Mouse (Mus musculus) kidney, postnatal 0 days (tissue): ENCODE results near the gene Cnksr1. TPM values are rescaled to one million over a fixed set of nuclear protein-coding genes. Genes with fewer than 3 reads are reported as not detected.

ENCODE experiments used
- ATAC-seq: fragments of 200-750 bp; cut with Nextera tagmentation; replicated peaks from 2 replicates; pipeline ENCODE4 v1.8.0; 2017; ENCODE audit warnings: low read depth, moderate number of reproducible peaks, moderate TSS enrichment, moderate library complexity; ENCODE audit not compliant: low FRiP score
- DNase-seq: peaks from one replicate; pipeline ENCODE4 v3.0.0-alpha.2; 2016; ENCODE audit warnings: low spot score
- H3K27ac ChIP-seq: fragments of 300-500 bp; sonication (generic); 2 replicates; pipeline ENCODE4 v1.5.1; 2014; ENCODE audit warnings: mild to moderate bottlenecking
- H3K27me3 ChIP-seq: fragments of 300-500 bp; sonication (generic); 2 replicates; pipeline ENCODE4 v1.6.1; 2014; ENCODE audit warnings: low read length, mixed read lengths; ENCODE audit not compliant: insufficient read depth
- H3K36me3 ChIP-seq: fragments of 300-500 bp; sonication (generic); 2 replicates; pipeline ENCODE4 v1.6.1; 2014; ENCODE audit warnings: low read length, mixed read lengths; ENCODE audit not compliant: insufficient read depth
- H3K4me1 ChIP-seq: fragments of 300-500 bp; sonication (generic); replicated peaks from 2 replicates; pipeline ENCODE4 v1.6.1; 2014; ENCODE audit warnings: antibody characterized with exemption, low read length, mixed read lengths; ENCODE audit not compliant: insufficient read depth
- H3K4me2 ChIP-seq: fragments of 300-500 bp; sonication (generic); 2 replicates; pipeline ENCODE4 v1.6.1; 2014; ENCODE audit warnings: mild to moderate bottlenecking, low read length, moderate library complexity, mixed read lengths
- H3K4me3 ChIP-seq: fragments of 300-500 bp; sonication (generic); replicated peaks from 2 replicates; pipeline ENCODE4 v1.5.1; 2014; ENCODE audit warnings: low read depth, low read length
- H3K9ac ChIP-seq: fragments of 300-500 bp; sonication (generic); 2 replicates; pipeline ENCODE4 v1.6.1; 2014; ENCODE audit warnings: low read depth, low read length
- H3K9me3 ChIP-seq: fragments of 300-500 bp; sonication (generic); replicated peaks from 2 replicates; pipeline ENCODE4 v1.6.1; 2016; ENCODE audit warnings: low read length, inconsistent platforms, mixed read lengths
- CTCF ChIP-seq: IDR thresholded peaks from 2 replicates; pipeline ENCODE4 v1.5.1; 2016; ENCODE audit warnings: antibody characterized with exemption, low read depth, mild to moderate bottlenecking, moderate library complexity
- WGBS: fragments of 180-500 bp; shearing (Covaris S2); extraction: QIAGEN DNeasy Blood & Tissue Kit; methylation state at CpG from one replicate; pipeline ENCODE4 v1.1.7; 2014; 5-methylcytosine and 5-hydroxymethylcytosine counted together
- polyA plus RNA-seq: library from polyadenylated mRNA; unstranded; fragments of >200 nt; fragmentation: Nextera tagmentation; extraction: Ambion mirVana; gene quantifications from 2 replicates; pipeline ENCODE4 v1.2.1, GENCODE M21; 2015

The Cnksr1 gene
- polyA plus RNA-seq, 1 experiment from 2014 or later: 9.2 TPM

GRCm38 (mm10) chr4:134185569-134185968 is 52.6 kb downstream of the Cnksr1 start:
- no peaks in the 10 kb centered on the region for H3K36me3 ChIP-seq
- H3K4me3 ChIP-seq: 0 out of 2 replicates have a peak overlapping the region, but pooled peaks have one; percentile 51
- ATAC-seq (no peak), DNase-seq (no peak)
- no peak for TF ChIP-seq CTCF
- 62% methylated on average over 3 of the region's 3 CpGs for WGBS
- H3K27ac ChIP-seq: no peak overlapping the region
- no peaks in the 10 kb centered on the region for H3K9me3 ChIP-seq
- no peaks in the 10 kb centered on the region for H3K4me1 ChIP-seq
- H3K4me2 ChIP-seq: peak overlapping the region; percentile 65
- no peaks in the 10 kb centered on the region for H3K27me3 ChIP-seq
- no peak overlapping the region for H3K9ac ChIP-seq

GRCm38 (mm10) chr4:134183711-134184110 is 54.5 kb downstream of the Cnksr1 start:
- WGBS: 81% methylated on average over 3 of the region's 3 CpGs
- Histone ChIP-seq H3K27ac (no peak overlapping the region), H3K36me3 (no peaks in the 10 kb centered on the region), H3K27me3 (no peaks in the 10 kb centered on the region), H3K9ac (no peak overlapping the region), H3K4me3 (no peak overlapping the region), H3K4me2 (no peak overlapping the region), H3K9me3 (no peaks in the 10 kb centered on the region), H3K4me1 (no peaks in the 10 kb centered on the region)
- TF ChIP-seq CTCF: no peak
- DNase-seq (no peak), ATAC-seq (no peak)

- H3K36me3 ChIP-seq: no peaks in the 10 kb centered on the region
- ATAC-seq (no peak), DNase-seq (no peak)
- no peak overlapping the region for H3K4me2 ChIP-seq
- H3K27me3 ChIP-seq: no peaks in the 10 kb centered on the region
- no peak for TF ChIP-seq CTCF
- no peak overlapping the region for H3K4me3 ChIP-seq
- H3K9ac ChIP-seq: no peak overlapping the region
- no peak overlapping the region for H3K27ac ChIP-seq
- no peaks in the 10 kb centered on the region for H3K4me1 ChIP-seq
- no peaks in the 10 kb centered on the region for H3K9me3 ChIP-seq
Measured at GRCm38 (mm10) chr4:134181825-134182224, 56.4 kb downstream of the Cnksr1 start.

GRCm38 (mm10) chr4:134181112-134181511 is 57.1 kb downstream of the Cnksr1 start:
- H3K4me3 ChIP-seq: no peak overlapping the region
- no peaks in the 10 kb centered on the region for H3K4me1 ChIP-seq
- H3K9ac ChIP-seq: no peak overlapping the region
- no peaks in the 10 kb centered on the region for H3K27me3 ChIP-seq
- no peak for TF ChIP-seq CTCF
- no peaks in the 10 kb centered on the region for H3K36me3 ChIP-seq
- H3K27ac ChIP-seq: no peak overlapping the region
- ATAC-seq (0 out of 2 replicates have a peak, but pooled peaks have one; percentile 5), DNase-seq (no peak)
- H3K4me2 ChIP-seq: no peak overlapping the region
- WGBS: 95% methylated on average over 1 of the region's 1 CpGs
- H3K9me3 ChIP-seq: no peaks in the 10 kb centered on the region

Other genes with a start within 250 kb of the Cnksr1 start
- 35.3 and 36.9 TPM in 2 replicates for gene Dhdds, start 237.5 kb downstream of the Cnksr1 start, polyA plus RNA-seq
- gene Lin28a, start 219.6 kb downstream of the Cnksr1 start, polyA plus RNA-seq: 0.04 TPM in 1 of 2 replicates, not detected in the other
- gene Zfp683, start 184.6 kb downstream of the Cnksr1 start, polyA plus RNA-seq: not detected in 2 replicates
- 2.8 and 6.1 TPM in 2 replicates for gene Crybg2, start 177.6 kb downstream of the Cnksr1 start, polyA plus RNA-seq
- 14.7 and 18.9 TPM in 2 replicates for gene Cd52, start 143.3 kb downstream of the Cnksr1 start, polyA plus RNA-seq
- 7.6 and 7.8 TPM in 2 replicates for gene Ubxn11, start 135.8 kb downstream of the Cnksr1 start, polyA plus RNA-seq
- 452 and 455 TPM in 2 replicates for gene Sh3bgrl3, start 109.6 kb downstream of the Cnksr1 start, polyA plus RNA-seq
- 168 and 176 TPM in 2 replicates for gene Cep85, start 51.3 kb downstream of the Cnksr1 start, polyA plus RNA-seq
- 0.20 and 0.22 TPM in 2 replicates for gene Gm7534, start 35.4 kb downstream of the Cnksr1 start, polyA plus RNA-seq
- gene Catsper4, start 11.0 kb downstream of the Cnksr1 start, polyA plus RNA-seq: 0.41 and 0.42 TPM in 2 replicates
- gene E130218I03Rik, start 5.3 kb upstream of the Cnksr1 start, polyA plus RNA-seq: 0.08 and 0.29 TPM in 2 replicates
- 14.0 and 16.3 TPM in 2 replicates for gene Zfp593, start 7.2 kb upstream of the Cnksr1 start, polyA plus RNA-seq
- gene Gm30191, start 8.5 kb upstream of the Cnksr1 start, polyA plus RNA-seq: not detected in 2 replicates
- gene Grrp1, start 15.7 kb upstream of the Cnksr1 start, polyA plus RNA-seq: 10.8 and 12.3 TPM in 2 replicates
- 12.5 and 14.1 TPM in 2 replicates for gene Pdik1l, start 49.5 kb upstream of the Cnksr1 start, polyA plus RNA-seq
- gene Trim63, start 76.7 kb upstream of the Cnksr1 start, polyA plus RNA-seq: 2.4 and 2.7 TPM in 2 replicates
- 0.48 and 0.82 TPM in 2 replicates for gene Slc30a2, start 104.8 kb upstream of the Cnksr1 start, polyA plus RNA-seq
- 0.70 and 0.86 TPM in 2 replicates for gene Extl1, start 145.5 kb upstream of the Cnksr1 start, polyA plus RNA-seq
- 22.7 and 24.4 TPM in 2 replicates for gene Pafah2, start 157.9 kb upstream of the Cnksr1 start, polyA plus RNA-seq
- 926 and 1,019 TPM in 2 replicates for gene Stmn1, start 229.9 kb upstream of the Cnksr1 start, polyA plus RNA-seq